Mouse (Mus musculus) urinary bladder, adult 18-20 months (tissue): ENCODE measurements around the gene Myo1c.
A peak's percentile ranks its signal among the peaks of the same experiment; 100 is the strongest.

Experiments used
- DNase-seq, 2 experiments: peaks; one replicate each; pipeline ENCODE4 v3.0.0; 2022; ENCODE audit warnings: low spot score in 2 of 2, mixed read lengths in 2 of 2

Myo1c gene

GRCm38 (mm10) chr11:75649155-75649561 is 1.1 kb upstream of the Myo1c start:
- DNase-seq, result no peak

DNA sequence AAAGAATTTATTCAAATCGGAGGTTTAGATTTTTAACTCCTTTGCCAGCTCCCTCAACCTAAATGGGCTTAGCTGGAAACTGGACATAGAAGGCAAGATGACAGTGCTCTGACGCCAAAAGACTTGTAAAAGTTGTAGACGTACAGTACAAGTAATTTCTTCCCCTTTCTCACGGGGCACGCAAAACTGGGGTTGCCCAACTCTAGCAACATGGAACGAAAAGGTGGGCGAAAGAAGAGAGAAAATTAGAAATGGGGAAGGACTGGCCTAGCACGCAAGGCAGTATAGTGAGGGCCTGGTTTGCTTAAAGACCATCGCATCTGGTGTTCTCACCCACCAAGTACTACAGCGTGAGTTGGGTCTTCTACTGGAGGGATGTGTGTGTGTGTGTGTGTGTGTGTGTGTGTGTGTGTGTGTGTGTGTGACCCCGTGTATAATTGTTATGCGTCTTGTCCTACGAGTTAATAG is 688 bp downstream of the Myo1c start:
- no peak for DNase-seq

DNA sequence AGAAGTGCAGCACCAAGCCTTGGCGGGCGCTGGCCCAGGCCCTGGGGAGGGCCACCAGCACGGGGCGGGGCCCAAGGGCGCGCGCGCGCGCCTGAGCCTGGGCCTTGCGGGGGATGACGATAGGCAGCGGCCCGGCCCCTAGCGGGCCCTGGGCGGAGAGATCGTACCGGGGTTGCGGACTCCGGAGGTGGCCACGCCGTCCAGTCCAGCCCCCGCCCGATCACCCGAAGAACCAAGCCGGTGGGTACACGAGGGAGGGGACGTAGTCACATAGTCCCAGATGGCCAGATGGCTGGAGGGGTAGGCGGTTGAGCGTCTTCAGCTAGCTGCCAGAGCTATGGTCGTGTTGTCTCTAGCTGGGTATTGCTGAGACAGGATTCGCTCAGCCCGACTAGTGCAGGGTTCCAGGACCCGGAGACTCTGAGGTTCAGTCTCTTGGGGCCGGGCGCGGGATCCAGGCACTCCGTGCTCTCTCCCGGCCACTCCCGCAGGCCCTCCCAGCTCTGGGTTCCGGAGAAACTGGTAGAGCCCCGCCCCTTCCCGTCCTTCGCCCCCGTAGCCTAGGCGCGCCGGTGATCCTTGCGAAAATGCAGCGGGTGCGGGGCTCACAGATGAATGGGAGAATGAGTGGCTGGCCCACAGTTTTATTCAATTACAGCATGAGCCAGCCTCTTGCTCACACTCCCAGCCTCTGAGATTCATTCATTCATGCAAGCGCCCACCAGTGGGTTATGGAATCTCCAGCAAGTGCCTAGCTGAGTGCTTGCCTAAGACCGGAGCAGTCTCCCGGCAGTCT is 1.3 kb downstream of the Myo1c start:
- DNase-seq, result peak; percentile 75 to 77

- DNase-seq, result peak; percentile 24 to 45
Measured at GRCm38 (mm10) chr11:75652222-75652941, 2.1 kb downstream of the Myo1c start.

- peak; percentile 40 to 43 for DNase-seq
Measured at GRCm38 (mm10) chr11:75652942-75653684, 2.8 kb downstream of the Myo1c start.

DNA sequence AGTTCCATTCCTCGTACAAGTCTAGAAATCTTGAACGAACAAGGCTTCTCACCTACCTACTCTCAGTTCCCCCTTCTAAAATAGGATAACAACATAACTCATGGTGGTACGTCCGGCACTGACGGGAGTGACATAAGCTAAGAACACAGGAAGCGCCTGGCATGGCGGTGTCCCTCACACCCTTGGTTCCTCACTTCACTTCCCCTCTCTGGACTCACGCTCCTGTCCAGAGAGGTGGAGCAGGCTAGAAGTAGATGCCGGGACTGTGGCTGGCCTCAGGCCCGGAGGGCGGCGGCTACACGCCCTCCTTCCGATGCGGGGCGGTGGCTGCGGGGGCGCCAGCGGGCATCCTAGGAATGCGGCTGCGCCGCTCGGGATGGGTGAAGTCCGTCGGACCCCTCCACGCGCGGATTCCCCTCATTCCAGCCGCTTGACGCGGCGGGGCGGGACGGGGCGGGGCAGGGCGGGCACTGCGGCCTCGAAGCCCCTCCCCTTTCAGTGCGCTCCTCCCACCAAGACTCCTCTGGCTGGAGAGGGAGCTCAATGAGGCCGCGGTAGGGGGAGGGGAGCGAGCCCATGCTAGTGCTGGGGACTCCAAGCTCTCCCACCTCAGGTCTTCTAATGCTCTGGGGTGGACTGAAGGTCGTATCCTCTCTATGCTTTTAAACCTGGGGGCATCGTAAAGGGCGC is 3.6 kb downstream of the Myo1c start:
- DNase-seq, result peak; percentile 80 to 88

GRCm38 (mm10) chr11:75654471-75655390 is 4.4 kb downstream of the Myo1c start:
- DNase-seq, result peak in 1 of 2 experiments; percentile 18

GRCm38 (mm10) chr11:75655621-75656545 is 5.6 kb downstream of the Myo1c start:
- DNase-seq, result peak; percentile 78 to 85

GRCm38 (mm10) chr11:75656621-75657590 is 6.6 kb downstream of the Myo1c start:
- no peak for DNase-seq

- no peak for DNase-seq
Measured at GRCm38 (mm10) chr11:75657841-75658240, 7.5 kb downstream of the Myo1c start.

DNA sequence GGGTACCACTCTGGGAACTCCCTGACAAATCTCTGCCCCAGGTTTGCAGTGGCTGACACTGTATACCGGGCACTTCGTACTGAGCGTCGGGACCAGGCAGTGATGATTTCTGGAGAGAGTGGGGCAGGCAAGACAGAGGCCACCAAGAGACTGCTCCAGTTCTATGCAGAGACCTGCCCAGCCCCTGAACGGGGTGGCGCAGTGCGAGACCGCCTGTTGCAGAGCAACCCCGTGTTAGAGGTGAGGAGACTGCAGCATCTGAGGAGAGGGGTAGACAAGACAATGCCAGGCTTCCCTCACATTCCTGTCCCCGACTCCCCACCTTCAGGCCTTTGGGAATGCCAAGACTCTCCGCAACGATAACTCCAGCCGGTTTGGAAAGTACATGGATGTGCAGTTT is 8.0 kb downstream of the Myo1c start:
- DNase-seq, result no peak

GRCm38 (mm10) chr11:75658996-75659750 is 8.9 kb downstream of the Myo1c start:
- DNase-seq, result no peak

DNA sequence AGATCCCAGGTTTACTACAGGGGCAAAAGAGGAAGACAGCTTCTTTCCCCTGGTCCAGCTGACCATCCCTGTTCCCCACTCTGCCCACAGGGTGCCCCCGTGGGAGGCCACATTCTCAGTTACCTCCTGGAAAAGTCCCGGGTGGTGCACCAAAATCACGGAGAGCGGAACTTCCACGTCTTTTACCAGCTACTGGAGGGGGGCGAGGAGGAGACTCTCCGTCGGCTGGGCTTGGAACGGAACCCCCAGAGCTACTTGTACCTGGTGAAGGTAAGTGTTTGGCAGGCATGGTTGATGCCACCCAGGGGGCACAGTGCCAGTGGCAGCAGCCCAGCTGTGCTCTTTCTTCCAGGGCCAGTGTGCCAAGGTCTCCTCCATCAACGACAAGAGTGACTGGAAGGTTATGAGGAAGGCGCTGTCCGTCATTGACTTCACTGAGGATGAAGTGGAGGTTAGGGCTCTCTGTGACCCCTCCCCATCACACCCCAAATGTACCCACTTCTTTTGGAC is 9.8 kb downstream of the Myo1c start:
- DNase-seq, result no peak

- no peak for DNase-seq
Measured at GRCm38 (mm10) chr11:75660941-75661800, 10.9 kb downstream of the Myo1c start.

DNA sequence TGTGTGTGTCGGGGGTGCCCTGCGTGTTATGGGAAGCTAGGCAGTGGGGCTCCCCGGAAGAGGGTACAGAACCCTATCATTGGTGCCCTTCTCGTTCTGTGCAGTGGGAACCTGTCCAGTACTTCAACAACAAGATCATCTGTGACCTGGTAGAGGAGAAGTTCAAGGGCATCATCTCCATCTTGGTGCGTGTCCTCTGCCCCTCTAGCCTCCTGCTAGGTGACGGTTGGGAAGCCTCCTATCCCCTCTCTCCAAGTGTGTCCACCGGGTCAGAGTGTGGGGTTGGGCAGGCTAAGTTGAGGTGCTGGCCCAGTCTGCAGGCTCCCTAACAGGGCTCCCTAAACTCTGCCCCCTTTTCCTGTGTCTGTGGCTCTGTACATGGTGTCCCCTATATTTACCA is 11.8 kb downstream of the Myo1c start:
- no peak for DNase-seq

- DNase-seq, result no peak
Measured at GRCm38 (mm10) chr11:75666296-75666695, 16.0 kb downstream of the Myo1c start.
